Mouse (Mus musculus): ENCODE results near the gene 4930404N11Rik. TPM values are rescaled to one million over a fixed set of nuclear protein-coding genes. Genes with fewer than 3 reads are reported as not detected.
A peak's percentile ranks its signal among the peaks of the same experiment; 100 is the strongest.

Gene 4930404N11Rik
- polyA plus RNA-seq, 1 experiment from 2014 or later: 0.82 TPM

GRCm38 (mm10) chr10:81408424-81408729, 42.8 kb upstream of the 4930404N11Rik start:
- Histone ChIP-seq H3K4me1 (peaks cover 70% of the 10 kb centered on the region), H3K4me3 (no peak overlapping the region), H3K9me3 (no peaks in the 10 kb centered on the region), H3K27me3 (peaks cover 27% of the 10 kb centered on the region), H3K36me3 (peaks cover 35% of the 10 kb centered on the region), H3K27ac (peak overlapping the region; percentile 54; the same call in 1 of the 2 replicates), H3K4me2 (replicated peaks) (peak overlapping the region; percentile 38; the same call in 1 of the 2 replicates), H3K9ac (no peak overlapping the region)
- ATAC-seq (ENCODE audit: insufficient number of reproducible peaks, insufficient read depth, low FRiP score, low TSS enrichment): no peak
- WGBS: 42% methylated on average over 13 of the region's 13 CpGs

GRCm38 (mm10) chr10:81407539-81408423, 42.2 kb upstream of the 4930404N11Rik start:
- Histone ChIP-seq H3K27ac (peak overlapping the region; percentile 54; the same call in 1 of the 2 replicates), H3K9ac (0 out of 2 replicates have a peak overlapping the region, but pooled peaks have one; percentile 33), H3K4me2 (replicated peaks) (peak overlapping the region; percentile 38), H3K4me3 (peak overlapping the region; percentile 15), H3K4me1 (peaks cover 70% of the 10 kb centered on the region), H3K36me3 (peaks cover 35% of the 10 kb centered on the region), H3K27me3 (peaks cover 27% of the 10 kb centered on the region), H3K9me3 (no peaks in the 10 kb centered on the region)
- WGBS: 21% methylated on average over 31 of the region's 31 CpGs
- no peak for ATAC-seq (ENCODE audit: insufficient number of reproducible peaks, insufficient read depth, low FRiP score, low TSS enrichment)

- peak overlapping the region; percentile 15 for H3K4me3 ChIP-seq
- peak overlapping the region; percentile 33; the same call in 1 of the 2 replicates for H3K9ac ChIP-seq
- H3K27me3 ChIP-seq: peaks cover 27% of the 10 kb centered on the region
- ATAC-seq (ENCODE audit: insufficient number of reproducible peaks, insufficient read depth, low FRiP score, low TSS enrichment): no peak
- 15% methylated on average over 24 of the region's 24 CpGs for WGBS
- peaks cover 35% of the 10 kb centered on the region for H3K36me3 ChIP-seq
- H3K9me3 ChIP-seq: no peaks in the 10 kb centered on the region
- peak overlapping the region; percentile 54; the same call in 1 of the 2 replicates for H3K27ac ChIP-seq
- peak overlapping the region; percentile 38 for H3K4me2 ChIP-seq (replicated peaks)
- H3K4me1 ChIP-seq: peaks cover 70% of the 10 kb centered on the region
Observed at GRCm38 (mm10) chr10:81406504-81407440, 41.2 kb upstream of the 4930404N11Rik start.

- Histone ChIP-seq H3K4me1 (peaks cover 76% of the 10 kb centered on the region), H3K27me3 (peaks cover 27% of the 10 kb centered on the region), H3K9me3 (no peaks in the 10 kb centered on the region), H3K9ac (no peak overlapping the region), H3K4me2 (replicated peaks) (peak overlapping the region; percentile 38; the same call in 1 of the 2 replicates), H3K4me3 (no peak overlapping the region), H3K36me3 (peaks cover 35% of the 10 kb centered on the region), H3K27ac (no peak overlapping the region)
- ATAC-seq (ENCODE audit: insufficient number of reproducible peaks, insufficient read depth, low FRiP score, low TSS enrichment): no peak
- 44% methylated on average over 13 of the region's 13 CpGs for WGBS
Observed at GRCm38 (mm10) chr10:81405588-81406201, 40.1 kb upstream of the 4930404N11Rik start.

GRCm38 (mm10) chr10:81404720-81405119, 39.1 kb upstream of the 4930404N11Rik start:
- 55% methylated on average over 18 of the region's 18 CpGs for WGBS
- no peak overlapping the region for H3K4me3 ChIP-seq
- peaks cover 29% of the 10 kb centered on the region for H3K27me3 ChIP-seq
- H3K36me3 ChIP-seq: peaks cover 45% of the 10 kb centered on the region
- no peak for ATAC-seq (ENCODE audit: insufficient number of reproducible peaks, insufficient read depth, low FRiP score, low TSS enrichment)
- peak overlapping the region; percentile 19; the same call in 1 of the 2 replicates for H3K9ac ChIP-seq
- no peaks in the 10 kb centered on the region for H3K9me3 ChIP-seq
- peak overlapping the region; percentile 60 for H3K27ac ChIP-seq
- peaks cover 76% of the 10 kb centered on the region for H3K4me1 ChIP-seq
- no peak overlapping the region for H3K4me2 ChIP-seq (replicated peaks)

- Histone ChIP-seq H3K4me3 (no peak overlapping the region), H3K9me3 (no peaks in the 10 kb centered on the region), H3K4me1 (peaks cover 73% of the 10 kb centered on the region), H3K27me3 (peaks cover 29% of the 10 kb centered on the region), H3K27ac (no peak overlapping the region), H3K4me2 (replicated peaks) (no peak overlapping the region), H3K36me3 (peaks cover 51% of the 10 kb centered on the region), H3K9ac (no peak overlapping the region)
- WGBS: 15% methylated on average over 9 of the region's 9 CpGs
- ATAC-seq (ENCODE audit: insufficient number of reproducible peaks, insufficient read depth, low FRiP score, low TSS enrichment): no peak
Observed at GRCm38 (mm10) chr10:81404082-81404481, 38.5 kb upstream of the 4930404N11Rik start.

- Histone ChIP-seq H3K27ac (peak overlapping the region; percentile 97), H3K4me2 (replicated peaks) (peak overlapping the region; percentile 39; the same call in 1 of the 2 replicates), H3K27me3 (peaks cover 28% of the 10 kb centered on the region), H3K4me1 (peaks cover 67% of the 10 kb centered on the region), H3K36me3 (peaks cover 47% of the 10 kb centered on the region), H3K9me3 (no peaks in the 10 kb centered on the region), H3K9ac (peak overlapping the region; percentile 30; the same call in 1 of the 2 replicates), H3K4me3 (no peak overlapping the region)
- 59% methylated on average over 10 of the region's 10 CpGs for WGBS
- no peak for ATAC-seq (ENCODE audit: insufficient number of reproducible peaks, insufficient read depth, low FRiP score, low TSS enrichment)
Observed at GRCm38 (mm10) chr10:81403511-81403910, 37.9 kb upstream of the 4930404N11Rik start.

GRCm38 (mm10) chr10:81402227-81402765, 36.7 kb upstream of the 4930404N11Rik start:
- peak overlapping the region; percentile 39 for H3K4me2 ChIP-seq (replicated peaks)
- peaks cover 18% of the 10 kb centered on the region for H3K27me3 ChIP-seq
- no peaks in the 10 kb centered on the region for H3K9me3 ChIP-seq
- peaks cover 55% of the 10 kb centered on the region for H3K4me1 ChIP-seq
- ATAC-seq (ENCODE audit: insufficient number of reproducible peaks, insufficient read depth, low FRiP score, low TSS enrichment): no peak
- H3K9ac ChIP-seq: peak overlapping the region; percentile 30; the same call in 1 of the 2 replicates
- peak overlapping the region; percentile 97 for H3K27ac ChIP-seq
- WGBS: 14% methylated on average over 7 of the region's 7 CpGs
- H3K36me3 ChIP-seq: peaks cover 46% of the 10 kb centered on the region
- peak overlapping the region; percentile 16; the same call in 1 of the 2 replicates for H3K4me3 ChIP-seq

- H3K4me3 ChIP-seq: peak overlapping the region; percentile 16
- peaks cover 12% of the 10 kb centered on the region for H3K27me3 ChIP-seq
- 5% methylated on average over 18 of the region's 18 CpGs for WGBS
- peaks cover 49% of the 10 kb centered on the region for H3K4me1 ChIP-seq
- no peaks in the 10 kb centered on the region for H3K9me3 ChIP-seq
- H3K36me3 ChIP-seq: peaks cover 41% of the 10 kb centered on the region
- H3K4me2 ChIP-seq (replicated peaks): peak overlapping the region; percentile 39
- H3K27ac ChIP-seq: peak overlapping the region; percentile 97
- H3K9ac ChIP-seq: peak overlapping the region; percentile 19; the same call in 1 of the 2 replicates
- peak; percentile 83 for ATAC-seq (ENCODE audit: insufficient number of reproducible peaks, insufficient read depth, low FRiP score, low TSS enrichment)
Observed at GRCm38 (mm10) chr10:81401521-81402226, 36.1 kb upstream of the 4930404N11Rik start.

GRCm38 (mm10) chr10:81401205-81401520, 35.5 kb upstream of the 4930404N11Rik start:
- WGBS: 18% methylated on average over 10 of the region's 10 CpGs
- H3K27ac ChIP-seq: peak overlapping the region; percentile 97
- no peak overlapping the region for H3K9ac ChIP-seq
- H3K9me3 ChIP-seq: no peaks in the 10 kb centered on the region
- H3K27me3 ChIP-seq: peaks cover 9% of the 10 kb centered on the region
- H3K4me2 ChIP-seq (replicated peaks): 0 out of 2 replicates have a peak overlapping the region, but pooled peaks have one; percentile 39
- no peak for ATAC-seq (ENCODE audit: insufficient number of reproducible peaks, insufficient read depth, low FRiP score, low TSS enrichment)
- H3K36me3 ChIP-seq: peaks cover 36% of the 10 kb centered on the region
- H3K4me3 ChIP-seq: no peak overlapping the region
- peaks cover 44% of the 10 kb centered on the region for H3K4me1 ChIP-seq
